Mouse (Mus musculus): Measurements from ENCODE around the gene Adipoq. TPM values are rescaled to one million over a fixed set of nuclear protein-coding genes. Genes with fewer than 3 reads are reported as not detected.
A peak's percentile ranks its signal among the peaks of the same experiment; 100 is the strongest.

The Adipoq gene
- polyA plus RNA-seq, 1 experiment: 5.8 TPM

- no peaks in the 10 kb centered on the region for H3K36me3 ChIP-seq (ENCODE audit: control insufficient read depth, insufficient read depth, low read length)
- H3K4me3 ChIP-seq (ENCODE audit: extremely low read depth, insufficient read depth, insufficient read length): peak overlapping the region; percentile 49
- 16% methylated on average over 15 of the region's 15 CpGs for WGBS
- H3K27me3 ChIP-seq (ENCODE audit: control insufficient read depth, insufficient read depth, low read length): no peaks in the 10 kb centered on the region
- H3K4me1 ChIP-seq (ENCODE audit: control insufficient read depth, insufficient read depth, insufficient read length): 0 out of 2 replicates have a peak, but pooled peaks cover 4% of the 10 kb centered on the region
- no peak for DNase-seq (ENCODE audit: low read depth in 1 of 2, low spot score in 2 of 2)
- TF ChIP-seq CTCF (IDR thresholded peaks at IDR 0.05; ENCODE audit: extremely low read depth, insufficient read depth, insufficient read length, insufficient replicate concordance): no peak
- no peak for TF ChIP-seq POLR2A (IDR thresholded peaks at IDR 0.05; ENCODE audit: low read depth, low read length)
- H3K27ac ChIP-seq (ENCODE audit: insufficient read depth, low read length): peak overlapping the region; percentile 45; the same call in 1 of the 2 replicates
Observed at GRCm38 (mm10) chr16:23102340-23103037, 43.8 kb upstream of the Adipoq start.

- DNase-seq (ENCODE audit: low read depth in 1 of 2, low spot score in 2 of 2): no peak
- Histone ChIP-seq H3K36me3 (ENCODE audit: control insufficient read depth, insufficient read depth, low read length) (no peaks in the 10 kb centered on the region), H3K4me1 (ENCODE audit: control insufficient read depth, insufficient read depth, insufficient read length) (0 out of 2 replicates have a peak, but pooled peaks cover 4% of the 10 kb centered on the region), H3K4me3 (ENCODE audit: extremely low read depth, insufficient read depth, insufficient read length) (peak overlapping the region; percentile 49), H3K27me3 (ENCODE audit: control insufficient read depth, insufficient read depth, low read length) (no peaks in the 10 kb centered on the region), H3K27ac (ENCODE audit: insufficient read depth, low read length) (peak overlapping the region; percentile 45)
- TF ChIP-seq POLR2A (IDR thresholded peaks at IDR 0.05; ENCODE audit: low read depth, low read length) (no peak), CTCF (IDR thresholded peaks at IDR 0.05; ENCODE audit: extremely low read depth, insufficient read depth, insufficient read length, insufficient replicate concordance) (no peak)
- 21% methylated on average over 17 of the region's 17 CpGs for WGBS
Observed at GRCm38 (mm10) chr16:23103038-23103745, 43.1 kb upstream of the Adipoq start.

GRCm38 (mm10) chr16:23103841-23104240 lies 42.5 kb upstream of the Adipoq start:
- Histone ChIP-seq H3K27me3 (ENCODE audit: control insufficient read depth, insufficient read depth, low read length) (no peaks in the 10 kb centered on the region), H3K4me3 (ENCODE audit: extremely low read depth, insufficient read depth, insufficient read length) (no peak overlapping the region), H3K36me3 (ENCODE audit: control insufficient read depth, insufficient read depth, low read length) (peaks cover 4% of the 10 kb centered on the region), H3K4me1 (ENCODE audit: control insufficient read depth, insufficient read depth, insufficient read length) (0 out of 2 replicates have a peak, but pooled peaks cover 4% of the 10 kb centered on the region), H3K27ac (ENCODE audit: insufficient read depth, low read length) (no peak overlapping the region; the same call in 1 of the 2 replicates)
- 21% methylated on average over 2 of the region's 2 CpGs for WGBS
- no peak for DNase-seq (ENCODE audit: low read depth in 1 of 2, low spot score in 2 of 2)
- no peak for TF ChIP-seq CTCF (IDR thresholded peaks at IDR 0.05; ENCODE audit: extremely low read depth, insufficient read depth, insufficient read length, insufficient replicate concordance)
- no peak for TF ChIP-seq POLR2A (IDR thresholded peaks at IDR 0.05; ENCODE audit: low read depth, low read length)

GRCm38 (mm10) chr16:23106121-23106520 lies 40.2 kb upstream of the Adipoq start:
- Histone ChIP-seq H3K4me3 (ENCODE audit: extremely low read depth, insufficient read depth, insufficient read length) (no peak overlapping the region), H3K27ac (ENCODE audit: insufficient read depth, low read length) (no peak overlapping the region), H3K4me1 (ENCODE audit: control insufficient read depth, insufficient read depth, insufficient read length) (peaks cover 5% of the 10 kb centered on the region), H3K36me3 (ENCODE audit: control insufficient read depth, insufficient read depth, low read length) (peaks cover 20% of the 10 kb centered on the region), H3K27me3 (ENCODE audit: control insufficient read depth, insufficient read depth, low read length) (no peaks in the 10 kb centered on the region)
- TF ChIP-seq CTCF (IDR thresholded peaks at IDR 0.05; ENCODE audit: extremely low read depth, insufficient read depth, insufficient read length, insufficient replicate concordance) (no peak), POLR2A (IDR thresholded peaks at IDR 0.05; ENCODE audit: low read depth, low read length) (no peak)
- WGBS: 83% methylated on average over 7 of the region's 7 CpGs
- DNase-seq (ENCODE audit: low read depth in 1 of 2, low spot score in 2 of 2): no peak

GRCm38 (mm10) chr16:23107231-23107942 lies 38.9 kb upstream of the Adipoq start, which contains the start of gene Eif4a2:
Gene Eif4a2 (plus strand): TSS chr16:23107444.
- Histone ChIP-seq H3K4me1 (ENCODE audit: control insufficient read depth, insufficient read depth, insufficient read length) (peaks cover 5% of the 10 kb centered on the region), H3K4me3 (ENCODE audit: extremely low read depth, insufficient read depth, insufficient read length) (peak within 1 kb of the TSS; percentile 93), H3K27me3 (ENCODE audit: control insufficient read depth, insufficient read depth, low read length) (no peaks in the 10 kb centered on the region), H3K27ac (ENCODE audit: insufficient read depth, low read length) (peak within 1 kb of the TSS; percentile 99), H3K36me3 (ENCODE audit: control insufficient read depth, insufficient read depth, low read length) (peaks cover 29% of the 10 kb centered on the region)
- TF ChIP-seq CTCF (IDR thresholded peaks at IDR 0.05; ENCODE audit: extremely low read depth, insufficient read depth, insufficient read length, insufficient replicate concordance) (no peak), POLR2A (IDR thresholded peaks at IDR 0.05; ENCODE audit: low read depth, low read length) (peak; percentile 97)
- DNase-seq (ENCODE audit: low read depth in 1 of 2, low spot score in 2 of 2): peak; percentile 89 to 94
- WGBS: under 1% methylated on average over 71 of the region's 71 CpGs

GRCm38 (mm10) chr16:23107946-23108759 lies 38.2 kb upstream of the Adipoq start:
- WGBS: under 1% methylated on average over 52 of the region's 52 CpGs
- peak overlapping the region; percentile 99 for H3K27ac ChIP-seq (ENCODE audit: insufficient read depth, low read length)
- H3K36me3 ChIP-seq (ENCODE audit: control insufficient read depth, insufficient read depth, low read length): peaks cover 36% of the 10 kb centered on the region
- H3K4me1 ChIP-seq (ENCODE audit: control insufficient read depth, insufficient read depth, insufficient read length): peaks cover 1% of the 10 kb centered on the region
- DNase-seq (ENCODE audit: low read depth in 1 of 2, low spot score in 2 of 2): peak; percentile 52 to 79
- no peaks in the 10 kb centered on the region for H3K27me3 ChIP-seq (ENCODE audit: control insufficient read depth, insufficient read depth, low read length)
- H3K4me3 ChIP-seq (ENCODE audit: extremely low read depth, insufficient read depth, insufficient read length): peak overlapping the region; percentile 93
- TF ChIP-seq CTCF (IDR thresholded peaks at IDR 0.05; ENCODE audit: extremely low read depth, insufficient read depth, insufficient read length, insufficient replicate concordance) (no peak), POLR2A (IDR thresholded peaks at IDR 0.05; ENCODE audit: low read depth, low read length) (peak; percentile 87)
